Mouse (Mus musculus) embryonic facial prominence, embryonic 11.5 days (tissue): ENCODE measurements around the gene Elk3. TPM values are rescaled to one million over a fixed set of nuclear protein-coding genes. Genes with fewer than 3 reads are reported as not detected.

Experiments used
- ATAC-seq: fragments of 200-750 bp; cut with Nextera tagmentation; replicated peaks from 2 replicates; pipeline ENCODE4 v1.8.0; 2017; ENCODE audit warnings: low read depth; ENCODE audit not compliant: insufficient number of reproducible peaks, low FRiP score, low TSS enrichment
- DNase-seq: peaks from one replicate; pipeline ENCODE4 v3.0.0-alpha.2; 2015; ENCODE audit warnings: low spot score
- H3K27ac ChIP-seq: fragments of 300-500 bp; sonication (generic); replicated peaks from 2 replicates; pipeline ENCODE4 v1.5.1; 2014; ENCODE audit warnings: mild to moderate bottlenecking, low read depth, low read length, control low read depth
- H3K27me3 ChIP-seq: fragments of 300-500 bp; sonication (generic); 2 replicates; pipeline ENCODE4 v1.6.1; 2014; ENCODE audit warnings: mild to moderate bottlenecking, low read length, moderate library complexity, mixed read lengths; ENCODE audit not compliant: control insufficient read depth, insufficient read depth
- H3K36me3 ChIP-seq: fragments of 300-500 bp; sonication (generic); replicated peaks from 2 replicates; pipeline ENCODE4 v1.6.1; 2014; ENCODE audit warnings: low read depth, mild to moderate bottlenecking, low read length, moderate library complexity, mixed read lengths; ENCODE audit not compliant: control insufficient read depth, insufficient read depth
- H3K4me1 ChIP-seq: fragments of 300-500 bp; sonication (generic); 2 replicates; pipeline ENCODE4 v1.6.1; 2014; ENCODE audit warnings: low read length, mixed read lengths; ENCODE audit not compliant: control insufficient read depth, insufficient read depth
- H3K4me2 ChIP-seq: fragments of 300-500 bp; sonication (generic); 2 replicates; pipeline ENCODE4 v1.6.1; 2014; ENCODE audit warnings: low read depth, mild to moderate bottlenecking, control low read depth, low read length, moderate library complexity
- H3K4me3 ChIP-seq: fragments of 300-500 bp; sonication (generic); 2 replicates; pipeline ENCODE4 v1.5.1; 2014; ENCODE audit warnings: low read depth, low read length, control low read depth
- H3K9ac ChIP-seq: fragments of 300-500 bp; sonication (generic); replicated peaks from 2 replicates; pipeline ENCODE4 v1.6.1; 2014; ENCODE audit warnings: mild to moderate bottlenecking, control low read depth, low read length
- H3K9me3 ChIP-seq: fragments of 300-500 bp; sonication (generic); replicated peaks from 2 replicates; pipeline ENCODE4 v1.6.1; 2016; ENCODE audit warnings: mild to moderate bottlenecking, low read length, inconsistent platforms, mixed read lengths; ENCODE audit not compliant: control insufficient read depth
- WGBS: fragments of 180-500 bp; shearing (Covaris S2); extraction: QIAGEN DNeasy Blood & Tissue Kit; methylation state at CpG from one replicate; pipeline ENCODE4 v1.1.7; 2014; 5-methylcytosine and 5-hydroxymethylcytosine counted together
- polyA plus RNA-seq: library from polyadenylated mRNA; unstranded; fragments of >200 nt; fragmentation: Nextera tagmentation; extraction: Ambion mirVana; gene quantifications from 2 replicates; pipeline ENCODE4 v1.2.1, GENCODE M21; 2014

The Elk3 gene
- polyA plus RNA-seq, 1 experiment from 2014 or later: 34.0 TPM

GRCm38 (mm10) chr10:93326741-93327100, 15.8 kb upstream of the Elk3 start:
- ATAC-seq: no peak
- Histone ChIP-seq H3K4me2 (no peak overlapping the region), H3K4me3 (no peak overlapping the region), H3K27me3 (no peaks in the 10 kb centered on the region), H3K9ac (no peak overlapping the region), H3K36me3 (no peaks in the 10 kb centered on the region), H3K4me1 (peaks cover 3% of the 10 kb centered on the region; the same call in 1 of the 2 replicates), H3K9me3 (no peaks in the 10 kb centered on the region), H3K27ac (no peak overlapping the region)
- 71% methylated on average over 8 of the region's 8 CpGs for WGBS
- no peak for DNase-seq

- 54% methylated on average over 12 of the region's 12 CpGs for WGBS
- H3K4me1 ChIP-seq: peaks cover 3% of the 10 kb centered on the region; the same call in 1 of the 2 replicates
- no peak overlapping the region for H3K4me2 ChIP-seq
- H3K27ac ChIP-seq: no peak overlapping the region
- no peaks in the 10 kb centered on the region for H3K9me3 ChIP-seq
- H3K9ac ChIP-seq: no peak overlapping the region
- no peak for DNase-seq
- ATAC-seq: no peak
- no peaks in the 10 kb centered on the region for H3K27me3 ChIP-seq
- H3K4me3 ChIP-seq: no peak overlapping the region
- H3K36me3 ChIP-seq: no peaks in the 10 kb centered on the region
These were observed 15.1 kb upstream of the Elk3 start for GRCm38 (mm10) chr10:93325804-93326740.

GRCm38 (mm10) chr10:93325369-93325768, 14.4 kb upstream of the Elk3 start:
- Histone ChIP-seq H3K36me3 (no peaks in the 10 kb centered on the region), H3K27ac (no peak overlapping the region; the same call in 1 of the 2 replicates), H3K4me1 (peaks cover 3% of the 10 kb centered on the region; the same call in 1 of the 2 replicates), H3K4me3 (no peak overlapping the region), H3K27me3 (no peaks in the 10 kb centered on the region), H3K4me2 (no peak overlapping the region), H3K9me3 (no peaks in the 10 kb centered on the region), H3K9ac (no peak overlapping the region)
- ATAC-seq: no peak
- no peak for DNase-seq
- WGBS: 43% methylated on average over 3 of the region's 3 CpGs

GRCm38 (mm10) chr10:93324438-93324837, 13.5 kb upstream of the Elk3 start:
- WGBS: 94% methylated on average over 2 of the region's 2 CpGs
- no peak for ATAC-seq

GRCm38 (mm10) chr10:93323659-93324058, 12.7 kb upstream of the Elk3 start:
- Histone ChIP-seq H3K4me1 (peaks cover 3% of the 10 kb centered on the region; the same call in 1 of the 2 replicates), H3K9me3 (no peaks in the 10 kb centered on the region), H3K27ac (no peak overlapping the region), H3K4me3 (no peak overlapping the region), H3K4me2 (no peak overlapping the region), H3K27me3 (no peaks in the 10 kb centered on the region), H3K36me3 (no peaks in the 10 kb centered on the region), H3K9ac (no peak overlapping the region)
- 87% methylated on average over 2 of the region's 2 CpGs for WGBS
- no peak for ATAC-seq
- DNase-seq: no peak

More at GRCm38 (mm10) chr10:93324438-93324837, 13.5 kb upstream of the Elk3 start:
- Histone ChIP-seq H3K9me3 (no peaks in the 10 kb centered on the region), H3K36me3 (no peaks in the 10 kb centered on the region), H3K4me3 (no peak overlapping the region), H3K27me3 (no peaks in the 10 kb centered on the region), H3K9ac (no peak overlapping the region), H3K27ac (no peak overlapping the region), H3K4me1 (peaks cover 3% of the 10 kb centered on the region; the same call in 1 of the 2 replicates), H3K4me2 (no peak overlapping the region)
- DNase-seq: no peak

- Histone ChIP-seq H3K4me3 (no peak overlapping the region), H3K4me1 (peaks cover 3% of the 10 kb centered on the region; the same call in 1 of the 2 replicates), H3K27me3 (no peaks in the 10 kb centered on the region), H3K9ac (no peak overlapping the region), H3K9me3 (no peaks in the 10 kb centered on the region), H3K36me3 (no peaks in the 10 kb centered on the region), H3K4me2 (no peak overlapping the region), H3K27ac (no peak overlapping the region)
- ATAC-seq: no peak
- no peak for DNase-seq
These were observed 10.8 kb upstream of the Elk3 start for GRCm38 (mm10) chr10:93321763-93322162.

GRCm38 (mm10) chr10:93320148-93320547, 9.2 kb upstream of the Elk3 start:
- no peaks in the 10 kb centered on the region for H3K9me3 ChIP-seq
- WGBS: 76% methylated on average over 4 of the region's 4 CpGs
- no peak overlapping the region for H3K27ac ChIP-seq
- no peak for ATAC-seq
- H3K4me2 ChIP-seq: no peak overlapping the region
- no peaks in the 10 kb centered on the region for H3K27me3 ChIP-seq
- no peak overlapping the region for H3K9ac ChIP-seq
- DNase-seq: no peak
- no peaks in the 10 kb centered on the region for H3K4me1 ChIP-seq
- no peak overlapping the region for H3K4me3 ChIP-seq
- H3K36me3 ChIP-seq: no peaks in the 10 kb centered on the region

GRCm38 (mm10) chr10:93319526-93320063, 8.7 kb upstream of the Elk3 start:
- H3K27me3 ChIP-seq: no peaks in the 10 kb centered on the region
- 79% methylated on average over 7 of the region's 7 CpGs for WGBS

More at GRCm38 (mm10) chr10:93319526-93320063, 8.7 kb upstream of the Elk3 start:
- Histone ChIP-seq H3K9me3 (no peaks in the 10 kb centered on the region), H3K27ac (no peak overlapping the region), H3K4me3 (no peak overlapping the region), H3K9ac (no peak overlapping the region), H3K4me2 (no peak overlapping the region), H3K36me3 (no peaks in the 10 kb centered on the region), H3K4me1 (no peaks in the 10 kb centered on the region)
- DNase-seq: no peak
- ATAC-seq: no peak
